Mouse (Mus musculus) layer of hippocampus, adult 9-11 months (tissue): Measurements from ENCODE around the gene Lcn4.

Experiments used
- DNase-seq: peaks from one replicate; pipeline ENCODE4 v3.0.0; 2022

Lcn4 gene

GRCm38 (mm10) chr2:26634629-26635488, 36.2 kb downstream of the Lcn4 start:
- DNase-seq, result no peak

- no peak for DNase-seq
Measured at GRCm38 (mm10) chr2:26633953-26634530, 37.0 kb downstream of the Lcn4 start.

- DNase-seq, result no peak
Measured at GRCm38 (mm10) chr2:26632541-26633395, 38.3 kb downstream of the Lcn4 start.

GRCm38 (mm10) chr2:26628792-26629437, 42.2 kb downstream of the Lcn4 start:
- DNase-seq, result no peak

- DNase-seq, result peak; percentile 90
Measured at GRCm38 (mm10) chr2:26627921-26628739, 43.0 kb downstream of the Lcn4 start, which contains the start of gene Fam69b. Gene Fam69b, plus strand, starts transcription at chr2:26628457.

GRCm38 (mm10) chr2:26626081-26626480, 45.0 kb downstream of the Lcn4 start:
- no peak for DNase-seq

GRCm38 (mm10) chr2:26625419-26625818, 45.7 kb downstream of the Lcn4 start:
- no peak for DNase-seq

GRCm38 (mm10) chr2:26622984-26623383, 48.1 kb downstream of the Lcn4 start:
- DNase-seq, result no peak

- no peak for DNase-seq
Measured at GRCm38 (mm10) chr2:26621246-26621645, 49.8 kb downstream of the Lcn4 start.

- no peak for DNase-seq
Measured at GRCm38 (mm10) chr2:26617928-26618327, 53.2 kb downstream of the Lcn4 start.
